Comparison of ENCODE assay signal across 15 mouse cellular contexts in genomic region chr10:43672490-43672889, GRCm38 (mm10).
DNase-seq lines count a peak whose midpoint lies in the region; ATAC-seq and TF ChIP-seq lines count a peak whose summit lies in the region.
"Had no signal": no experiment of that assay in that cellular context is flagged by ENCODE, and none has a peak within 500 bp of the region (broad histone marks: within the 10 kb centered on the region; RNA-seq: fewer than 3 reads in every experiment).

No protein-coding gene starts in this region.

- no peaks in the 10 kb centered on the region for H3K27me3 ChIP-seq in embryonic facial prominence, embryonic 11.5 days (ENCODE audit: control insufficient read depth, insufficient read depth, low read length)
- 0 out of 2 replicates have a peak, but pooled peaks cover 5% of the 10 kb centered on the region for H3K27me3 ChIP-seq in embryonic facial prominence, embryonic 10.5 days (replicated peaks; ENCODE audit: low read depth, poor library complexity, severe bottlenecking)
- H3K27me3 ChIP-seq in liver, postnatal 0 days (ENCODE audit: insufficient read depth, low read length), result no peaks in the 10 kb centered on the region
- H3K27me3 ChIP-seq: midbrain, embryonic 15.5 days had no signal

- WGBS in embryonic facial prominence, embryonic 11.5 days, result 18% methylated on average over 6 of the region's 6 CpGs
- 43% methylated on average over 6 of the region's 6 CpGs for WGBS in embryonic facial prominence, embryonic 10.5 days
- 44% methylated on average over 6 of the region's 6 CpGs for WGBS in liver, postnatal 0 days (ENCODE audit: insufficient replicate concordance)

- no peaks in the 10 kb centered on the region for H3K9me3 ChIP-seq in embryonic facial prominence, embryonic 11.5 days (replicated peaks; ENCODE audit: control insufficient read depth, low read length)
- no peaks in the 10 kb centered on the region for H3K9me3 ChIP-seq in embryonic facial prominence, embryonic 10.5 days
- no peaks in the 10 kb centered on the region for H3K9me3 ChIP-seq in liver, postnatal 0 days (ENCODE audit: low read length)
- H3K9me3 ChIP-seq: heart, embryonic 10.5 days; midbrain, embryonic 15.5 days had no signal

- no peak for ATAC-seq in embryonic facial prominence, embryonic 11.5 days (replicated peaks; ENCODE audit: insufficient number of reproducible peaks, low FRiP score, low TSS enrichment, low read depth)
- ATAC-seq in common myeloid progenitor, adult 5-6 weeks (replicated peaks; ENCODE audit: low read depth, poor library complexity, severe bottlenecking), result 0 out of 2 replicates have a peak, but pooled peaks have one; percentile 4
- no peak for ATAC-seq in liver, postnatal 0 days
- no peak for ATAC-seq in erythroid progenitor cell, adult 5-6 weeks (replicated peaks; ENCODE audit: low FRiP score, poor library complexity, severe bottlenecking)
- ATAC-seq: forebrain, embryonic 14.5 days; hindbrain, postnatal 0 days; midbrain, embryonic 15.5 days had no signal

- H3K4me1 ChIP-seq in embryonic facial prominence, embryonic 11.5 days (ENCODE audit: control insufficient read depth, insufficient read depth, low read length), result no peaks in the 10 kb centered on the region
- H3K4me1 ChIP-seq in embryonic facial prominence, embryonic 10.5 days, result peaks cover 27% of the 10 kb centered on the region
- peaks cover 56% of the 10 kb centered on the region for H3K4me1 ChIP-seq in liver, postnatal 0 days (ENCODE audit: insufficient read depth)
- H3K4me1 ChIP-seq: midbrain, embryonic 15.5 days had no signal

- H3K9ac ChIP-seq in embryonic facial prominence, embryonic 11.5 days (replicated peaks; ENCODE audit: low read length), result no peak overlapping the region
- no peak overlapping the region for H3K9ac ChIP-seq in liver, postnatal 0 days (replicated peaks)
- H3K9ac ChIP-seq: midbrain, embryonic 15.5 days had no signal

- H3K4me2 ChIP-seq in embryonic facial prominence, embryonic 11.5 days (ENCODE audit: low read depth, low read length), result no peak overlapping the region
- 0 out of 2 replicates have a peak overlapping the region, but pooled peaks have one; percentile 4 for H3K4me2 ChIP-seq in liver, postnatal 0 days (ENCODE audit: low read depth, low read length)
- H3K4me2 ChIP-seq: midbrain, embryonic 15.5 days had no signal

- H3K27ac ChIP-seq in embryonic facial prominence, embryonic 11.5 days (replicated peaks; ENCODE audit: low read depth, low read length), result no peak overlapping the region
- H3K27ac ChIP-seq in embryonic facial prominence, embryonic 10.5 days (replicated peaks), result no peak overlapping the region
- H3K27ac ChIP-seq in liver, postnatal 0 days (ENCODE audit: low read depth), result peak overlapping the region; percentile 35
- H3K27ac ChIP-seq: heart, embryonic 10.5 days; hindbrain, postnatal 0 days; macrophage; midbrain, embryonic 15.5 days had no signal

- H3K36me3 ChIP-seq in embryonic facial prominence, embryonic 11.5 days (replicated peaks; ENCODE audit: control insufficient read depth, insufficient read depth, low read depth, low read length), result no peaks in the 10 kb centered on the region
- H3K36me3 ChIP-seq in embryonic facial prominence, embryonic 10.5 days (replicated peaks), result no peaks in the 10 kb centered on the region
- no peaks in the 10 kb centered on the region for H3K36me3 ChIP-seq in liver, postnatal 0 days (replicated peaks; ENCODE audit: insufficient read depth, low read length)
- H3K36me3 ChIP-seq: heart, embryonic 10.5 days; midbrain, embryonic 15.5 days had no signal

- DNase-seq in embryonic facial prominence, embryonic 11.5 days (ENCODE audit: low spot score), result peak; percentile 22
- no peak for DNase-seq in embryonic facial prominence, embryonic 10.5 days (ENCODE audit: low spot score)
- DNase-seq in kidney, postnatal 10 days, result peak; percentile 41
- no peak for DNase-seq in kidney, adult 18-20 months
- no peak for DNase-seq in liver, postnatal 0 days
- DNase-seq in frontal cortex, postnatal 14 days (ENCODE audit: low spot score in 2 of 2), result no peak
- DNase-seq: cerebellum, postnatal 36 days; heart, postnatal 36 days had no signal

- TF ChIP-seq CTCF in liver, postnatal 0 days (IDR thresholded peaks at IDR 0.05; ENCODE audit: low read depth), result no peak

- no peak overlapping the region for H3K4me3 ChIP-seq in embryonic facial prominence, embryonic 11.5 days (ENCODE audit: low read depth, low read length)
- H3K4me3 ChIP-seq in embryonic facial prominence, embryonic 10.5 days, result no peak overlapping the region
- no peak overlapping the region for H3K4me3 ChIP-seq in liver, postnatal 0 days (ENCODE audit: low read depth, low read length)
- H3K4me3 ChIP-seq: heart, embryonic 10.5 days; midbrain, embryonic 15.5 days had no signal

- TF ChIP-seq EP300 in liver, postnatal 0 days (IDR thresholded peaks at IDR 0.05; ENCODE audit: low read depth), result no peak

Comparison
In these comparisons a context has a peak if more than half of its experiments do, and no peak if none do; other contexts are left out.
1. DNase-seq: peak in embryonic facial prominence, embryonic 11.5 days (single experiment) and kidney, postnatal 10 days (single experiment); none in embryonic facial prominence, embryonic 10.5 days (single experiment), kidney, adult 18-20 months (single experiment), liver, postnatal 0 days (single experiment) and frontal cortex, postnatal 14 days (0 of 2).